Mouse (Mus musculus) cerebellum, postnatal 14 days (tissue): Measurements from ENCODE around the gene Mast4.
A peak's percentile ranks its signal among the peaks of the same experiment; 100 is the strongest.

Experiments
- DNase-seq, 2 experiments: peaks; one replicate each; pipeline ENCODE4 v3.0.0; 2021; ENCODE audit warnings: mixed read lengths in 2 of 2

Mast4 gene

GRCm38 (mm10) chr13:103043011-103043410 is 291.3 kb downstream of the Mast4 start:
- DNase-seq = no peak

GRCm38 (mm10) chr13:103037466-103037865 is 296.8 kb downstream of the Mast4 start:
- DNase-seq = no peak

GRCm38 (mm10) chr13:103029377-103029776 is 304.9 kb downstream of the Mast4 start:
- no peak for DNase-seq

- no peak for DNase-seq
These were observed 306.7 kb downstream of the Mast4 start for GRCm38 (mm10) chr13:103027456-103028078.

DNA sequence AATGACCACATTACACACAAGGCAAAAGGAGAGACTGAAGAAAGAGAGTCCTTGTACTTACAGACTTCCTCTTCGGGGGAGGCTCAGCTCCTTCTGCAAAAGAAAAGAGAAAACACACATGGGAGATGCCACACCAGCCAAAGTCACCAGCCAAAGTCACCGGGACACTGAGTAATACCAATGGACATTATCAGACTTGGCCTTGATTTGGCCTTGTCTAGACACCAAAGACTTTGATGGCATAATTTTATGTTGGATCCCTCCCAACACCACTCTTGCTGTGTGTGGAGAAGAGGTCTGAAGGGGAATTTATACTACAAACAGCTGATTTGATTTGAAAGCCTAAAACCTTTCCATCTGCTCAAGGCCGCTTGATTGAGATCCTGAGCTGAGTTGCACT is 308.8 kb downstream of the Mast4 start:
- no peak for DNase-seq

DNA sequence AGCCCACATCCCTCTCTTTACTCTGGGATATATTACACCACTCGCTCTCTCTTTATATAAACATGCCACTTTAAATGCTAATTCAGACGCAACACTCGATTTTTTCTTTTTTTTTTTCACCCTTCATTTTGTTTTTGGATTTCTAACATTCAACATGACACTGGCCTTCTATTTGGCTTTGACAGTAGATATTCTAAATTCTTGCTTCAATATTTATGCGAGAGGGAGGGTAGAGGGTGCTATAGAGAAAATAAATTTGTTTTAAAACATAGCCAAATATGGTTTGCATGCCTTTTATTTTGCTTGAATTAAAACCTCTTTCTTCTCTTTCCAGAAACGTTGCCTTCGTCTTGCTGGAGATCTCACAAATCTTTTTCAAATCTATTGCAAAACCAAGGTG is 315.8 kb downstream of the Mast4 start:
- DNase-seq = no peak

DNA sequence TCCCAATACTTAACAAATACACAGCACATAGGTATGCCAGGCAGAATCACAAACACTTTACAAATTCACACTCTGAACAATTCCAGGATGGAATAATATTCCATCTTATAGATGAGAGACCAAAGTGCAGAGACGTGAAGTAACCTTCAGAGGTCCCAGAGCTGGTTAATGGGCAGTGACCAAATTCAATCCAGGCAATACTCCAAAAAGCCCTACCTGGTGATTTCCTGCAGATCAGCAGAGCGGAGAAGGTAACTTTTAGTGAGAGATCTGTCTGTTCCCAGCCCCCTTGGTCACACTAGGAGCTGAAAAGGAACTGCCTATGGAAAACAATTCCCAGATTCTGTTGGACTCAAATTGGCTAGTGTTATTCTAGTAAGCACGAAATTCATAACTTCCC is 316.6 kb downstream of the Mast4 start:
- DNase-seq = no peak

DNA sequence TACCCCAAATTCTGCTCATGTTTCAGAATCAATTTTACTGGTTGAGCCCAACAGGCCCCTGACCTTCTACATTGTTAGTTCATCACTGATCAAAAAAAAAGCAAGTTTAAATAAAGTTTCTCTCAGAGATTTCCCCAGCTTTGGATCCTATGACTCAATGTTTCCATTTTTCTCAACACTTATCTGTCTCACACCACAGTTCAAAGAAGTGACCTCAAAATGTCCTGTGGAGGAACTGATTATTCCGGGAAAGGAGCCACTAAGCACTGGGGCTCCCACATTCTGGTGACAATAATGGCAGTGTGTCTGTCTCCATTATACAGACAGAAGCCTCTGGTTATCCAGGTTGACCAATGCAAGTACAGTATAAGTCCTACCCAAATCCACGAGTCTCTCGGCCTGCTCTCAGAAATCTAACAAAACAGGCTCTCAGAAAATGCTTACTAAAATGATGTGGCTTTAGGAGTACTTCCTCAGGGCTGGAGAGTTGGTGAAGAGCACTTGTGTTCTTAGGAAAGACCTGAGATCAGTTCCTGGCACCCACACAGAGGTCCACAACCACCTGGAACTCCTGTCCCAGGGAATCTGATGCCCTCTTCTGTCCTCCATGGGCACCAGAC is 319.1 kb downstream of the Mast4 start:
- DNase-seq = no peak

GRCm38 (mm10) chr13:103014631-103015030 is 319.7 kb downstream of the Mast4 start:
- no peak for DNase-seq

DNA sequence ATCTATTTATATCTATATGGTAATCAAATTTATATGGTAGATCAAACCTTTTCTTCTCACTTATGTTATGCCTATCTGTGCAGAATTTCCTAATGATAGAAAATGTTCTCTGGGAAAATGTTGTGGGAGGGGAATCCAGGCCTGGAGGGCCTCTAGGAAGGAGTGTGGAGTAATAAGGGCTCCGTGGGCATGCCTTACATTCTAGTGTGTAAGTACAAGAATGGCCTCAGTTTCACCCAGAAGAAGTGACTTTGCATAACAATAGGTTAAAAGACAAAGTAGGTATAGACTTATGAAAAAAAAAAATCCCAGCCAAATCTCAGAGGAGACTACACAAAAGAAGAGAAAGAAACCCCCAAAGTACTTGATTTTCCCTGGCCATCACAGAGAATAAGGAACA is 320.1 kb downstream of the Mast4 start:
- no peak for DNase-seq

- no peak for DNase-seq
These were observed 329.1 kb downstream of the Mast4 start for GRCm38 (mm10) chr13:103005227-103005626.

- DNase-seq = no peak
These were observed 332.5 kb downstream of the Mast4 start for GRCm38 (mm10) chr13:103001831-103002230.

DNA sequence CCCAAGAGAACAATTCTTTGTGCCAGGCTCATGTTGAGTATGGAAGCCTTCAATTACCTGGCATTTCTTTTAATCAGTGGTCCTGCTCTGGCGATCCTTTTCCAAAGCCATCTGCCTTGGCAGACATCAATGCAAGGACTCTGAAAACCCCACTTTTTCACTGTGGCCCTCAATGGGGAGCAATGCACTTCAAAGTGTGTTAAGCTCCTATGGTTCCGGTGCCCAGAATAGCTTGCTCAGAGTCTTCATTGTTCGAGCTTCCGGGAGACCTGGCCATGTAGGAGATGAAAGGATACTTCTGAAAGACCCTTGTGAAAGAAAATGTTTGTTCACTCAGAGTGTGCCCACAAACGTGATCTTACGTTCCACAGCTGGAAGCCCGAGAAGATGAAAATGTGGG is 333.4 kb downstream of the Mast4 start:
- DNase-seq = no peak

DNA sequence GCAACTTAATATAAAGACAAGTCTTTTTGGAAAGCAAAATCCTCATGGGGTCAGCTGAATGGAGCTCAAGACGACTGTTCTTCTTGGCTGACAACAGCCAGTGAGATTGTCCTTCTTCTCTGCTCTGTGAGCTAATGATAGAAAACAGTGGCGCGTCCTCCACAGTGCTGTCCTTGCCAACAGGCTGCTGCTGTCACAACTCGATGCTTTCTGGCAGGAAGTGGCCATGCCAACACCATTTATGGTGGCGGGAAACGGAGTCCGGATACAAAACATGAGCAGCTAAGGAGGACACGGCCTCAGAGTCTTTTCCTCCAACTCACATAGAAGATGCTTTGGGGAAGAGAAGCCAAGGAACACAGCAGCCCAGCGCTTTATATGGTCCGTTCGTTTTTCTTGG is 340.2 kb downstream of the Mast4 start:
- peak; percentile 11 to 19 for DNase-seq

DNA sequence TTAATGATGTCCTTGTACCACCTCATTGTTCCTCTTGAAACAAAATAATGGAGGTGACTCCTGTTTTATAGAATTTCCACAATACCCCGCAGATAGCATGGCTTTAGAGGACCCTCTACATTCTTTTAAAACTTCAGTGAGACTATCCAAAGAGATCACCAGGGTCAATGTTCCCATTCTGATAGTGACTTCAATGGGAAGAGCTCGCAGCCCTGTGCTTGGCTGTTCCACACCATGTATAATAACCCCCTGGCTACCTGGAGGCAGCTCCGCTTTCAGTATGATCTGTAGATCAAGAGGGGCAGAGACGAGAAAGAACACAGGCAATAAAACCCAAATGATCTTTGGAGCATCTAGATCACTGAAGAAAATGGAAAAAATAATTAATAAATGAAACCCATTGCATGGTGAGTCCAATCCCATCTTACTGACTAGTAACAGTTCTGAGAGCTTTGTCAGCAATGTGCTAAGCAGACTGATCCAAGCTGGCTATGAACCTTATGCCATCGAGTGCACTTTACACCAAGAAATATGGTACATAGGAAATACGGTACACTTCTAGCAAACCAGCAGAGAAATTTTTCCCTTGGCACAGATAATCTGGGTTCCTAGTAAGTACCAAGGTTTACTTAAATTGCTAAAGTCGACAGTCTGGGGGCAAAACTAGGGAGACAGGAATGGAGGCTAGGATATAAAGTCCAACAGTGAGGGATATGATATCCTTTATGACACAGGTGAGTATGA is 341.4 kb downstream of the Mast4 start:
- DNase-seq = no peak

GRCm38 (mm10) chr13:102991928-102992327 is 342.4 kb downstream of the Mast4 start:
- no peak for DNase-seq

DNA sequence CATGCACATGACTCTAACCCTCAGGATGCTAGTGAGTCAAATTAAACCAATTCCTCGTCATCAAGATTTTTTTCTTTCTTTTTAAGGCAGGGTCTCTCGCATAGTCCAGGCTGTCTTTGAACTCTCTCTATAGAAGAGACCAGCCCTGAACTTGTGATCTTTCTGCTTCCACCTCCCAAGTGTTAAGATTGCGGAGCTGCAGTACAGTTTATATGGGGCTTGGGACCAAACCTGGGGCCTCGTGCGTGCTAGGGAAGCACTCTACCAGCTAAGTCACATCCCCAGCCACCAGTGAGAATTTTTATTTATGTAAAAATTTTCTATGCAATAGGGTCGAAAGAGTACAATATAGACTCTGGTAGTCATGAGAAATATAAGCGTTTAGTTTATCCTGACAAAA is 343.1 kb downstream of the Mast4 start:
- DNase-seq = no peak

DNA sequence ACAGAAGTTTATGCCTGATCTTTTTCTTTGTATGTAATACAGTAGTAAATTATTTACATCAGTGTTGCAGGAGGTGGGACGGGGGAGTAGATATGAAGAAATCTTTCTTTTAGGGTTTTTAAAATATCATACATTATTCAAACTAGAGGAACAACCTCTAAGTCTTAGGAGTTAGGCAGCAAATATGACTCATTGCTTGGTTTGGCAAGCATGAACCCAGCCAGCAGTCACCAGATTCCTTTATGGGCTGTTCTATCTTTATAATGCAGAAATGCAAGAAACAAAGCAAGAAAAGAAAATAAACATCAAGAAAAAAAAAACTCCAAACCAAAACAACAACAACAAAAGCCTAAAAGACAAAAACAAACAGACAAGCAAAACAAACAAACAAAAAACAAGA is 344.2 kb downstream of the Mast4 start:
- no peak for DNase-seq

GRCm38 (mm10) chr13:102989616-102990015 is 344.7 kb downstream of the Mast4 start:
- no peak for DNase-seq

GRCm38 (mm10) chr13:102988976-102989375 is 345.3 kb downstream of the Mast4 start:
- no peak for DNase-seq

GRCm38 (mm10) chr13:102988251-102988895 is 345.9 kb downstream of the Mast4 start:
- DNase-seq = no peak

DNA sequence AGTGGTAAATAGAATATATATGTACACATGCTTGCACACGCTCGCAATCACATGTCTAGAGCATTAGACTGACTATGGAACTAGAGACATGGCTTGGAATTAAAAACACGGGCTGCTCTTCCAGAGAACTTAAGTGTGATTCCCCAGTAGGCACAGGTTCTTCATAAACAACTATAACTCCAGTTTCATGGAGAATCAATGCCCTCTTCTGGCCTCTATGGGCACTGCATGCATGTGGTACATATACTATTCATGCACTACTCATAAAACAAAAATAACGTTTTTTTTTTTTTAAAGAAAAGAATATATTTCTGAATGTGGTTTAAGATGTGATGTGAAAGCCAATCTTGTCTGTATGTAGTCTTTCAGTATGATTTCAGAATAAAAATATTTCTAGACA is 349.7 kb downstream of the Mast4 start:
- no peak for DNase-seq

DNA sequence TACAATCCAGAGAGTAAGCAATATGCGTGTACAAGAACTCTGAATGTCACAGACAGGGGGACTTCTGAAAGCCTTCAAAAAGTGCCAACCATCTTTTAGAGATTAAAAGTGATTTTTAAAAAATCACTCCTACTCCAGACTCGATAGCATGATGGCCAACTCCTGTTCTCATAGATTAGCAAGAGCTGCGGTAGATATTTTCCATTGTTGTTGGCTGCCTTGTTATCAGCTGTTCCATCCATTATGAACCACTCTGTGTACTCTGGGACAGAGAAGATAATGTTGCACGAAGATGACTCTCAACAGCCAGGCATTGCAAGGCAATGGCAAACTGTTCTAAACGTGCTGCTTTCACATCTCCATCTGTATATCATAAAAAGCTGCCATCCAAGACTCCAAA is 360.4 kb downstream of the Mast4 start:
- no peak for DNase-seq

GRCm38 (mm10) chr13:102963471-102963870 is 370.8 kb downstream of the Mast4 start:
- DNase-seq = no peak
